Mouse (Mus musculus) heart, embryonic 14.5 days (tissue): ENCODE measurements around the gene Fkbp8. TPM values are rescaled to one million over a fixed set of nuclear protein-coding genes. Genes with fewer than 3 reads are reported as not detected.

ENCODE experiments used
- ATAC-seq: fragments of 200-750 bp; cut with Nextera tagmentation; 2 replicates; pipeline ENCODE4 v1.8.0; 2017; ENCODE audit warnings: low read depth, moderate TSS enrichment; ENCODE audit not compliant: insufficient number of reproducible peaks, insufficient read depth, low FRiP score
- H3K27ac ChIP-seq, 2 experiments: fragments of 200-500 bp in 1 of 2; fragments of 300-500 bp in 1 of 2; sonication (generic) in 1 of 2; replicated peaks in 1 of 2; 2 replicates each; pipeline ENCODE4 v1.5.1; 2012 to 2014; ENCODE audit warnings: low read depth in 2 of 2, low read length in 2 of 2, control low read depth in 1 of 2, mild to moderate bottlenecking in 1 of 2, mixed read lengths in 1 of 2; ENCODE audit not compliant: control insufficient read depth in 1 of 2, insufficient read depth in 1 of 2
- H3K27me3 ChIP-seq: fragments of 300-500 bp; sonication (generic); 2 replicates; pipeline ENCODE4 v1.6.1; 2014; ENCODE audit warnings: mild to moderate bottlenecking, low read length, control low read depth; ENCODE audit not compliant: control insufficient read depth, insufficient read depth
- H3K36me3 ChIP-seq: fragments of 300-500 bp; sonication (generic); 2 replicates; pipeline ENCODE4 v1.6.1; 2014; ENCODE audit warnings: mild to moderate bottlenecking, control low read depth, low read length, mixed read lengths; ENCODE audit not compliant: control insufficient read depth, insufficient read depth
- H3K4me1 ChIP-seq, 2 experiments: fragments of 200-500 bp in 1 of 2; fragments of 300-500 bp in 1 of 2; sonication (generic) in 1 of 2; 2 replicates each; pipeline ENCODE4 v1.6.1; 2012 to 2014; ENCODE audit warnings: low read length in 2 of 2, control low read depth in 1 of 2, mixed read lengths in 1 of 2; ENCODE audit not compliant: control insufficient read depth in 2 of 2, insufficient read depth in 2 of 2
- H3K4me2 ChIP-seq: fragments of 300-500 bp; sonication (generic); 2 replicates; pipeline ENCODE4 v1.6.1; 2014; ENCODE audit warnings: mild to moderate bottlenecking, low read length
- H3K4me3 ChIP-seq, 2 experiments: fragments of 200-500 bp in 1 of 2; fragments of 300-500 bp in 1 of 2; sonication (generic) in 1 of 2; 2 replicates each; pipeline ENCODE4 v1.5.1; 2012 to 2014; ENCODE audit warnings: low read length in 2 of 2, mild to moderate bottlenecking in 2 of 2, control low read depth in 1 of 2, low read depth in 1 of 2, moderate library complexity in 1 of 2; ENCODE audit not compliant: control insufficient read depth in 1 of 2, insufficient read depth in 1 of 2
- H3K9ac ChIP-seq: fragments of 300-500 bp; sonication (generic); 2 replicates; pipeline ENCODE4 v1.6.1; 2014; ENCODE audit warnings: mild to moderate bottlenecking, low read length
- H3K9me3 ChIP-seq: fragments of 300-500 bp; sonication (generic); 2 replicates; pipeline ENCODE4 v1.6.1; 2016; ENCODE audit warnings: low read length, control low read depth; ENCODE audit not compliant: control insufficient read depth
- WGBS: fragments of 180-500 bp; shearing (Covaris S2); extraction: QIAGEN DNeasy Blood & Tissue Kit; methylation state at CpG from one replicate; pipeline ENCODE4 v1.1.7; 2014; 5-methylcytosine and 5-hydroxymethylcytosine counted together
- polyA plus RNA-seq: library from polyadenylated mRNA; unstranded; fragments of >200 nt; fragmentation: Nextera tagmentation; extraction: Ambion mirVana; gene quantifications from 2 replicates; pipeline ENCODE4 v1.2.1, GENCODE M21; 2014

The Fkbp8 gene
- polyA plus RNA-seq, 1 experiment from 2014 or later, result 209 TPM

DNA sequence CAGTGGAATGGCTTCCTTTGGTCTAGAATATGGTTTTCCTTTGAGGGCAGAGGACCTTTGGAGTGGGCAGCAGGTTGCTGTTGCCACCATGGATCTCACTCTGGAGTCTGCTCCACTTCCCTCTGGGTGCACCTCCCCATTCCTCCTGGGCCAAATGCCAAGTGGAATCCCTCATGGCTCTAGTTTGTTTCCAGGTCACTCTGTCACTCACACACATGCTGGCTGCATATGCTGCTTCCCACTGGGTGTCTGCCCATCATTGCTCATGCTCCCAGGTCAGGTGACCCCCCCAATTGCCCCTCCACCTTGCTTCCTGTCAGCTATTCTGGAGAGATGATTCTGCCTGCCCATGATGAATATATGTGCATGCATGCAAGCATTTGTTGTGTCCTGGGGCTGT lies 26.2 kb downstream of the Fkbp8 start:
- Histone ChIP-seq H3K27me3 (no peaks in the 10 kb centered on the region), H3K4me2 (no peak overlapping the region), H3K9me3 (no peaks in the 10 kb centered on the region), H3K36me3 (0 out of 2 replicates have a peak, but pooled peaks cover 5% of the 10 kb centered on the region), H3K9ac (no peak overlapping the region), H3K4me3 (no peak overlapping the region), H3K4me1 (peaks cover 38 to 50% of the 10 kb centered on the region in 2 experiments), H3K27ac (peak overlapping the region; percentile 11 to 49; a peak in 3 of 4 replicates)
- peak; percentile 37; the same call in 1 of the 2 replicates for ATAC-seq

DNA sequence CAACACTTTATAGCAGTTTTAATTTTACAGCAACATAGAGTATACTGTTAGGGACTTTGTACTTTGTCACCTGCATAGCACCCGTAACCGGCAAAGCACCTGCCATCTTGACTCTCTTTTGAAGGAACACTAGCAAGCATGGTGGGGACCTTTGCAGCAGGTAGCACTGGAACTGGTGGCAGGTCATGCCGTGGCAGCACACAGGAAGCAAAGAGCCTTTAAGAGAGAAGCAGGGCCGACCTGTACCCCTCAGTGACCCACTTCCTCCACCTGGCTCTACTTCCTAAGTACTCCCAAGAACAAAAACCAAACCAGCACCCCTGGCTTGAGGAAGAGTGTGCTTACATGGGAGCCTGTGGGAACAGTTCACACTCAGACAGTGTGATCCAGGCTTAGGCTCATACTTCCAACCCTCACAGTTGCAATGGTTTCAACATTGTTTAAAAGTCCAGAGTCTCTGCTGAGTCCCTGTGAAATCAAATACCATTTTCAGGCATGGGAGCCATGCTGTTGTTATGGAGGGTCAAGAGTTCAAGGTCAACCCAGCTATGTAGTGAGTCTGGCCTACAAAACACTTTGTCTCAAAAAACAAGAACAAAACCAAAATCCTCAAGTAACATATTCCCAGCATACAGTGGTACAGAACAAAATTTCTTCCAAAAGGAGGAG lies 27.7 kb downstream of the Fkbp8 start:
- Histone ChIP-seq H3K27ac (no peak overlapping the region), H3K9me3 (no peaks in the 10 kb centered on the region), H3K9ac (no peak overlapping the region), H3K4me2 (no peak overlapping the region), H3K36me3 (peaks cover 8% of the 10 kb centered on the region; the same call in 1 of the 2 replicates), H3K4me3 (no peak overlapping the region), H3K4me1 (peaks cover 45 to 60% of the 10 kb centered on the region in 2 experiments), H3K27me3 (no peaks in the 10 kb centered on the region)
- WGBS, result 91% methylated on average over 4 of the region's 4 CpGs
- no peak for ATAC-seq

DNA sequence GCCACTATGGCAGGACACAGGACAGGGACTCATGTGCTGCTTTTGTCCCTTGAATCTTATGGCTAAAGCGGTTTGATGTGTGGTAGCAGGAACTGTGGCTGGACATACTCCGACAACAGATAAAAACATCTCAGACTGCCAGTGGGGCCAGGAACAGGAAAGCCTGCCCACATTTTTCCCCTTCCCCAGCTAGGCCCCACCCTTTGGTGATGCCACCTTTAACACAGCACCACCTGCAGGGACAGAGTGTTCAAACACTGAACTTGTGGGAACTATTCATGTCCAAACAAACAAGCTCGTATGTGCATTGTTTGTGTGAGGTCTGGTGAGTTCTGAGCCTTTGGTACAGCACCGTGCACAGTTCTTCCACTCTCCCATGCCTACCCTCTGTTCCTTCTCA lies 30.8 kb downstream of the Fkbp8 start:
- Histone ChIP-seq H3K4me1 (peaks cover 49 to 62% of the 10 kb centered on the region in 2 experiments), H3K27ac (peak overlapping the region in 1 of 2 experiments; percentile 72; a peak in 2 of 4 replicates), H3K9me3 (no peaks in the 10 kb centered on the region), H3K27me3 (no peaks in the 10 kb centered on the region), H3K4me3 (no peak overlapping the region), H3K36me3 (peaks cover 8% of the 10 kb centered on the region; the same call in 1 of the 2 replicates), H3K9ac (peak overlapping the region; percentile 30; the same call in 1 of the 2 replicates), H3K4me2 (no peak overlapping the region)
- WGBS, result 48% methylated on average over 4 of the region's 4 CpGs
- ATAC-seq, result no peak

DNA sequence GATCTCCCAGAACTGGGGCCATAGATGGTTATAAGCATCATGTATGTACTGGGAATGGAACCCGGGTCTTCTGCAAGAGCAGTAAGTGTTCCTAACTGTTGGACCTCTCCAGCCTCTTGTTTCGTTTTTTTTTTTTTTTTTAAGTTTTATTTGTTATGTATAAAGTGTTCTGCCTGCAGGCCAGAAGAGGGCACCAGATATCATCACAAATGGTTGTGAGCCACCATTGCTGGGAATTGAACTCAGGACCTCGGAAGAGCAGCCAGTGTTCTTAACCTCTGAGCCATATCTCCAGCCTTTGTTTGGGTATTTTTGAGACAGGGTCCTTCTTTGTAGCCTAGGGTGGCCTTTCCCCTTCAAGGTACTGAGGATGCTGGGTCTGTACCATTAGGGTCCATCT lies 31.5 kb downstream of the Fkbp8 start:
- Histone ChIP-seq H3K4me2 (no peak overlapping the region), H3K36me3 (peaks cover 8% of the 10 kb centered on the region; the same call in 1 of the 2 replicates), H3K9me3 (no peaks in the 10 kb centered on the region), H3K9ac (no peak overlapping the region; the same call in 1 of the 2 replicates), H3K4me1 (peaks cover 42 to 57% of the 10 kb centered on the region in 2 experiments), H3K4me3 (no peak overlapping the region), H3K27me3 (no peaks in the 10 kb centered on the region), H3K27ac (0 out of 4 replicates have a peak overlapping the region, but pooled peaks of 1 of the 2 experiments have one; percentile 72)
- 81% methylated on average over 3 of the region's 3 CpGs for WGBS
- no peak for ATAC-seq

DNA sequence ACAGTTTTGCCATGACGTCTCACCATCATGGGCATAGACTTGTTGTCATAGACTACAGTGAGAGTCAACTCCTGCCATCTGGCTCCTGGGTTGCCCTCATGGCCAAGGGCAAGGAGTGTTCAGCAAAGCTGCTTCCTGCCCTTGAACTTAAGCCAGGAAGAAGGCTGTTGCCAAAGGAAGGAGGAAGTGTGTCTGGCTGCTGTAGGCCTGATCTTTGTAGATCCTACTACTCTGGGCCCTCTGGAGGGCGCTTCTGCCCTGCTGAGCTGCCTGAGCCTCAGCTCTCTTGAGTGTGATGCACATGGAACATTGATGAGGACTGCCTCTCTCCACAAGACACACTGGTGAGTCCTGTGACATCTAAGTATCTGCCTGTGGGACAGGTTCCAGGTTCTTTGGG lies 32.6 kb downstream of the Fkbp8 start:
- H3K27ac ChIP-seq, result peak overlapping the region; percentile 13 to 67
- no peak overlapping the region for H3K4me2 ChIP-seq
- H3K4me3 ChIP-seq, result no peak overlapping the region
- ATAC-seq, result peak; percentile 15; the same call in 1 of the 2 replicates
- H3K27me3 ChIP-seq, result no peaks in the 10 kb centered on the region
- H3K36me3 ChIP-seq, result peaks cover 8% of the 10 kb centered on the region; the same call in 1 of the 2 replicates
- H3K9ac ChIP-seq, result peak overlapping the region; percentile 42
- H3K9me3 ChIP-seq, result no peaks in the 10 kb centered on the region
- peaks cover 46 to 61% of the 10 kb centered on the region in 2 experiments for H3K4me1 ChIP-seq
- 53% methylated on average over 2 of the region's 2 CpGs for WGBS

DNA sequence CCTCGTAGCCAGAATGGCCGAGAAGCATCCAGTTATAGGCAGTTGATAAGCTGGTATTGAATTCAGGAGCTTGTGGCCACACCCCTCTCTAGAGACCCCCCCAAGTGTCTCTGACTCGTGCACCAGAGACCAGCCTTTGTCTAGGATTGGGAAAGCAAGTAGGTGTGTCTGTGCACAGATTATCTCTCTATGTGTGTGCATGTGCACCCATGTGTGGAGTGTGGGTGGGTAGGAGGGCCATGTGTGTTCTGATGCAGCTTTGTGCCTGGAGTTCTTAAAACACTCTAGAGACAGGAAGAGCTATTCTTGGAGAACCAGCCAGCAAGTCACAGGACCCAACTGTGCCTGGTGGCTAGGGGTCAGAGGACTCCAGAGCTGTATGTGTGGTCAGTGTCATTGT lies 33.0 kb downstream of the Fkbp8 start:
- H3K36me3 ChIP-seq, result peaks cover 8% of the 10 kb centered on the region; the same call in 1 of the 2 replicates
- peak overlapping the region; percentile 13 to 67 for H3K27ac ChIP-seq
- peak overlapping the region; percentile 16; the same call in 1 of the 2 replicates for H3K4me2 ChIP-seq

DNA sequence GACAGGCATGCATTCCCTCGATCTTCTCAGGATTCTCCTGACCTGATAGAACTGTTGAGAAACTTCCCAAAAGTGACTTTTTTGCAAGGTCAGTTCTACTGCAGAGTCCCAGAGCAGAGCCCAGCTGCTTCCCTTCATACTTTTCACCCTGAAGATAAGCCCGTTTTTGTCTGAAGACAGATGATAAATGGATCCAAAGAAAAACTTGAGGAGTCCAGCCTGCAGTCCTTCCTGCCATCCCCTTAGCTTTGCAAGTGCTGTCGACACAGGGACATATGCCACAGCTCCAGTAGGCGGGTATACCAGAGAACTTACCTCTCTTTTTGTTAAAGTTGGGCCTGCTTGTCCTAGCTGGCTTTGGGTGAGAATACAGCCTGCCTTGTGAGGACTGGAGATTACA lies 33.8 kb downstream of the Fkbp8 start:
- 28% methylated on average over 4 of the region's 4 CpGs for WGBS
- peak overlapping the region; percentile 32 to 67 for H3K27ac ChIP-seq
- peak overlapping the region; percentile 39 for H3K9ac ChIP-seq
- no peak for ATAC-seq
- H3K9me3 ChIP-seq, result no peaks in the 10 kb centered on the region
- H3K4me1 ChIP-seq, result peaks cover 53 to 72% of the 10 kb centered on the region in 2 experiments
- H3K4me2 ChIP-seq, result no peak overlapping the region
- peaks cover 8% of the 10 kb centered on the region; the same call in 1 of the 2 replicates for H3K36me3 ChIP-seq
- H3K27me3 ChIP-seq, result no peaks in the 10 kb centered on the region
- H3K4me3 ChIP-seq, result no peak overlapping the region

More for the DNA sequence above, 33.0 kb downstream of the Fkbp8 start:
- no peak for ATAC-seq
- H3K4me3 ChIP-seq, result no peak overlapping the region
- H3K9ac ChIP-seq, result peak overlapping the region; percentile 42; the same call in 1 of the 2 replicates
- peaks cover 50 to 66% of the 10 kb centered on the region in 2 experiments for H3K4me1 ChIP-seq
- H3K27me3 ChIP-seq, result no peaks in the 10 kb centered on the region
- H3K9me3 ChIP-seq, result no peaks in the 10 kb centered on the region
- 23% methylated on average over 3 of the region's 3 CpGs for WGBS
